Mouse (Mus musculus): Measurements from ENCODE around the gene Psme2. TPM values are rescaled to one million over a fixed set of nuclear protein-coding genes. Genes with fewer than 3 reads are reported as not detected.

The Psme2 gene
- polyA plus RNA-seq, 1 experiment from 2014 or later = 200 TPM

DNA sequence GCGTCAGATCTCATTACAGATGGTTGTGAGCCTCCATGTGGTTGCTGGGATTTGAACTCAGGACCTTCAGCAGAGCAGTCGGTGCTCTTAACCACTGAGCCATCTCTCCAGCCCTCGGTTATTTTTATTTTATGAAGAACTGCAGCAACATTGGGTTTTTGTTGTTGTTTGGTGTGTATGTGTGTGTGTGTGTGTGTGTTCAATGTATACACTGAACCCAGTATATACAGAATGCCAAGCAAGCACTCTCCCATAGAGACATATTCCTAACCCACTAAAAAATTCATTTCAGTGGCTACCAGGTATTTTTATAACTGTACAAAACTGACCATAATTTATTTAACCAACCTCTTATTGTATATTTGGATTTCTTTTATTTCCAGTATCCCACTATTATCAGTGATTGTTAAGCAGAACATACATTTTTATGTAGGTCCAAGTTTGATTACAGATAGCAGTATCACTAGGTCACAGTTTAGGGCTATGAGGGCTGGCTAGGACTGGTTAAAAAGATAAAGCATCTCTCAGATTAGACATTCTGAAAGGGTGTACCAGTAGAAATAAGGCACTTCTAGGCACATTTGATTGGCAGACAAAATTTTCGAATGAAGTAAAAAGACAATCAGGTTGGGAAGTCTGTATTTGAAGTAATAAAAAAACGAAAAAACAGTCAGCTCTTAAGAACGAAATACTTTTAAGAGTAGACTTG is 32.0 kb downstream of the Psme2 start:
- H3K4me1 ChIP-seq = peaks cover 21% of the 10 kb centered on the region
- peaks cover 9% of the 10 kb centered on the region for H3K36me3 ChIP-seq (ENCODE audit: poor library complexity, severe bottlenecking)
- peak overlapping the region; percentile 66 for H3K4me3 ChIP-seq
- WGBS = 58% methylated on average over 6 of the region's 6 CpGs
- H3K9ac ChIP-seq = peak overlapping the region; percentile 87
- no peak overlapping the region for H3K27ac ChIP-seq
- no peak for ATAC-seq
- no peaks in the 10 kb centered on the region for H3K9me3 ChIP-seq (replicated peaks)
- no peaks in the 10 kb centered on the region for H3K27me3 ChIP-seq
- H3K4me2 ChIP-seq = peak overlapping the region; percentile 77

DNA sequence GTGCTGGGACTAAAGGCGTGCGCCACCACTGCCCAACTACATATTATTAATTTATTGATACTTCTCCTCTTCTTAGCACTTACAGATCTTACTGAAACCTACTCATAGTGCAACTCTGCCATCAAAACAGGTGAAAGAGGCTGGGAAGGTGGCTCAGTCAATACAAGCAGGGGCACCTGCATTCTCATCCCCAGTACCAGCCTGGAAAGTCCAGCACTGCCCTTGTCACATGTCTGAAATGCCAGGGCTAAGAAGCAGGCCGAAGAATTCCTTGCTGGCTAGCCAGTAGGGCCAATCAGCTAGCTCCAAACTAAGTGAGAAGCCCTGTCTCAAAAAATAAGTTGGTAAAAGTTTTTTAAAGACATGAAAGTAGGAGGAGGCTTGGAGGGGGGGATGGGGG is 33.3 kb downstream of the Psme2 start:
- H3K9ac ChIP-seq = no peak overlapping the region
- H3K4me3 ChIP-seq = no peak overlapping the region
- H3K4me1 ChIP-seq = peaks cover 21% of the 10 kb centered on the region
- WGBS = 91% methylated on average over 3 of the region's 3 CpGs
- H3K36me3 ChIP-seq (ENCODE audit: poor library complexity, severe bottlenecking) = no peaks in the 10 kb centered on the region
- H3K27ac ChIP-seq = no peak overlapping the region
- no peaks in the 10 kb centered on the region for H3K27me3 ChIP-seq
- H3K9me3 ChIP-seq (replicated peaks) = no peaks in the 10 kb centered on the region
- H3K4me2 ChIP-seq = no peak overlapping the region
- ATAC-seq = no peak

DNA sequence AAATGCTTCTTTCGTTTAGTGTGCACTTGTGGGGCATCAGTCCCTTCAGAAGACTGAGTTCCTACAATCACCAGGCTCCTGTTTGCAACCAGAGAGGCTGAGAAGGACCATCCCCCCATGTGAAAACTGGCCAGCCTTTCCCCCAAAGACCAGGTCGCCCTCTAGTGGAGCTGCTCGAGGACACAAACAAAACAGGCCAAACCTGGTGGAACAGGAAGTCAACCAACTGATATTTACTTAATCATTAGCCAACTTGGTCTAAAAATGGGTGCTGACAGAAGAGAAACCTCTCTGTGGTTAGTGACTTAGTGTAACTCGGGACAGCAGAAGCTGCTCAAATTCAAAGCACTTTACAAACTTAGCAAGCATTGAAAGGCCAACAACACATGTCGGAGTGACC is 33.9 kb downstream of the Psme2 start:
- Histone ChIP-seq H3K4me3 (no peak overlapping the region), H3K9me3 (replicated peaks) (no peaks in the 10 kb centered on the region), H3K27me3 (no peaks in the 10 kb centered on the region), H3K4me2 (no peak overlapping the region), H3K36me3 (ENCODE audit: poor library complexity, severe bottlenecking) (no peaks in the 10 kb centered on the region), H3K4me1 (peaks cover 19% of the 10 kb centered on the region), H3K9ac (no peak overlapping the region), H3K27ac (no peak overlapping the region)
- no peak for ATAC-seq
- 26% methylated on average over 5 of the region's 5 CpGs for WGBS

DNA sequence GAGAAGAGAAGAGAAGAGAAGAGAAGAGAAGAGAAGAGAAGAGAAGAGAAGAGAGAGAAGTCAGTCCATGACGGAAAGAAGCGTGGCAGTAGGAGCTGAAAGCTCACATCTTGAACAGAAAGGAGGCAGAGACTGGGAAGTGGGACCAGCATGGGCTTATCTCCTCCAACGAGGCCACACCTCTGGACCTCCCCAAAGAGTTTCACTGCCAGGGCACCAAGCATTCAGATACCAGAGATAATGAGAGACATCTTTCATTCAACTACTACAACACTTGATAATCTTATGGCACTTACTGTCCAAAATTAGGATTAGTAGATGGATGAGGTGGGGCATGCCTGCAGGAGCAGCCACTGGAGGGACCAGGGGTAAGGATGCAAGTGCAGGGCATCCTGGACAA is 35.1 kb downstream of the Psme2 start:
- Histone ChIP-seq H3K4me3 (no peak overlapping the region), H3K27ac (no peak overlapping the region), H3K27me3 (no peaks in the 10 kb centered on the region), H3K4me1 (peaks cover 7% of the 10 kb centered on the region), H3K36me3 (ENCODE audit: poor library complexity, severe bottlenecking) (no peaks in the 10 kb centered on the region), H3K9ac (no peak overlapping the region), H3K9me3 (replicated peaks) (no peaks in the 10 kb centered on the region), H3K4me2 (no peak overlapping the region)
- ATAC-seq = no peak
- 85% methylated on average over 3 of the region's 3 CpGs for WGBS

DNA sequence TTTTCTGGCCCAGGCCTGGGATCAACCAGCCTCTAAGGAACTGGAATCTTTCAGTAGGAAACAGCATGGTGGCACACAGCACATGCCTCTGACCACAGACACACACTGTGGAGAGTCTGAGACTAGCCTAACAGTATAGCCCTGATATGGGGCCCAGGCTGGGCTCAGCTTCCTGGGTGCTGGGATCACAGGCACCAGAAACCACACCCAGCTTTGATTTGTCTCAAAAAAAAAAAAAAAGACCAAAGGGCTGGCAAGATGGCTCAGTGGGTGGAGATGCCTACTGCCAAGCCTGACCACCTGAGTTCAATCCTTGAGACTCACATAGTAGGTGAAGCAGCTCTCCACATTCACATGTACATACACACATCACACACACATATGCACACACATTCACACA is 36.3 kb downstream of the Psme2 start:
- H3K27ac ChIP-seq = no peak overlapping the region
- peaks cover 7% of the 10 kb centered on the region for H3K4me1 ChIP-seq
- ATAC-seq = no peak
- no peak overlapping the region for H3K4me2 ChIP-seq
- no peak overlapping the region for H3K4me3 ChIP-seq
- H3K36me3 ChIP-seq (ENCODE audit: poor library complexity, severe bottlenecking) = no peaks in the 10 kb centered on the region
- H3K9ac ChIP-seq = no peak overlapping the region
- no peaks in the 10 kb centered on the region for H3K27me3 ChIP-seq
- H3K9me3 ChIP-seq (replicated peaks) = no peaks in the 10 kb centered on the region

DNA sequence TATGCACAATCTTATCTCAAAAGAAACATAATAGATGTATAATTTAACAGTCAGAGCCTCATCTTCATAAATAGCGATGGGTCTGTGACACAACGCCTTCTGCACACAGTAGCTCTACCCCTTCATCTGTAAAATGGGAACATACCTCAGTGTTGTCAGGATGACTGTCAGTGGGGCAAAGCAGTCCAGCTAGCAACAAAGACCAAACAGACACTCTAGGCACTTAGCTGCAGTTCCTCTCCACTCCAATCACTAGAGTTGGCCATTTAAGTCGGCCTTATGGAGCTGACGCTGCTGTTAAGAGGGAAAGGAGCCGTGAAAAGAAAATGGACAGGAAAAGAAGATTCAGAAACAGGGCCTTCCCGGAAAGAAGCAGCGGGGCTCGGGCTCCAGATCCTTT is 39.1 kb downstream of the Psme2 start:
- H3K4me3 ChIP-seq = no peak overlapping the region
- H3K9me3 ChIP-seq (replicated peaks) = no peaks in the 10 kb centered on the region
- WGBS = 94% methylated on average over 8 of the region's 8 CpGs
- no peak for ATAC-seq
- no peaks in the 10 kb centered on the region for H3K27me3 ChIP-seq
- H3K27ac ChIP-seq = no peak overlapping the region
- H3K9ac ChIP-seq = no peak overlapping the region
- H3K4me1 ChIP-seq = no peaks in the 10 kb centered on the region
- no peak overlapping the region for H3K4me2 ChIP-seq
- peaks cover 20% of the 10 kb centered on the region for H3K36me3 ChIP-seq (ENCODE audit: poor library complexity, severe bottlenecking)

DNA sequence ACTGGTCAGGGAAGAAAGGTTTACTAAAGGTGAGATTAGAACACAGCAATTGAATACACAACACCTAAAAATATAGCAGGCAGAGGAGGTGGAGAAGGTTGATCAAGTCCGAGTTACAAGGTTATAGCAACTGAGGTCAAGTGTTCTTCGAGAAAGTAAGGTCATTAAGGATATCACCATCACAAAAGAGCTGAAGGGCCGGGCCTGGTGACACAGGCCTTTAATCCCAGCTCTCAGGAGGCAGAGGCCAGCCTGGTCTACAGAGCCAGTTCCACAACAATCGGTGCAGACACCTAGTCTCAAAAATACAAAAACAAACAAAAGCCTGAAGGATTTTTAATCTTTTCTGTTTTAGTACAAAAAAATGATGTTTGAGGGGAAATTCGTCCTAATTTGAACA is 39.6 kb downstream of the Psme2 start:
- no peaks in the 10 kb centered on the region for H3K27me3 ChIP-seq
- no peak overlapping the region for H3K4me2 ChIP-seq
- H3K4me1 ChIP-seq = no peaks in the 10 kb centered on the region
- ATAC-seq = no peak
- no peak overlapping the region for H3K27ac ChIP-seq
- WGBS = 73% methylated on average over 5 of the region's 5 CpGs
- H3K9ac ChIP-seq = no peak overlapping the region
- no peaks in the 10 kb centered on the region for H3K9me3 ChIP-seq (replicated peaks)
- no peak overlapping the region for H3K4me3 ChIP-seq
- peaks cover 20% of the 10 kb centered on the region for H3K36me3 ChIP-seq (ENCODE audit: poor library complexity, severe bottlenecking)

DNA sequence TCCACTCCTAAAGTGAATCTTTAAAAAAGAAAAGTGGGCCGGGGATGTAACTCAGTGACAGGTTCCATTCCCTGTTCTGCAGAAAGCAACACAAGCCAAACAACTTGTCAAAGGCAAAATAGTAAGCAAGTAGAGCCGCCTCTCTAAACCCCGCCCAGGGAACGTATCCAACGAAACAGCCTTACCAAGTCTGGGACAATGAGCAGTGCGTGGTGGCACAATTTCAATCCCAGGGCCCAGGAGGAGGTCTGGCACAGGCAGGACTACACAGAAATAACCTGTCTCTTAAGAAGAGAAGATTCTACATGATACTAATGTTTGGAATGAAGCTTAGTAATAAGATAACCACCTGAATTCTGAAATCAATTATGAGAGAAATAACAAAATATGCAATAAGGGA is 40.7 kb downstream of the Psme2 start:
- Histone ChIP-seq H3K4me1 (no peaks in the 10 kb centered on the region), H3K9ac (no peak overlapping the region), H3K27ac (no peak overlapping the region), H3K4me2 (no peak overlapping the region), H3K9me3 (replicated peaks) (no peaks in the 10 kb centered on the region), H3K4me3 (no peak overlapping the region), H3K36me3 (ENCODE audit: poor library complexity, severe bottlenecking) (peaks cover 23% of the 10 kb centered on the region), H3K27me3 (no peaks in the 10 kb centered on the region)
- no peak for ATAC-seq
- WGBS = 80% methylated on average over 6 of the region's 6 CpGs

DNA sequence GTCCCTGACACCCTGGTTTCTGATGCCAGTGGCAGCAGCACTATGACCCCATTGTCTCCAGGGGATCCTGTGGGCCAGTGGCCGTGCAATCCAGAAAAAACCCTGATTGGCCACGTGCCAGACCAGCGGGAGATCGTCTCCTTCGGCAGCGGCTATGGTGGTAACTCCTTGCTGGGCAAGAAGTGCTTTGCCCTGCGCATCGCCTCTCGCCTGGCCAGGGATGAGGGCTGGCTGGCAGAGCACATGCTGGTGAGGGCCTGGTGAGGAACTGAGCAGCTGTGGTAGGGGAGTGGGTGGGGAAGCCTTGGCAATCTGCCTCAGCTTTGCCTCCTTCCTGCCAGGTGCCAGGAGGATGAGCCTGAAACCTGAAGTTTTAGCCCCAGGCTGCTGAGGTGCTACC is 46.6 kb downstream of the Psme2 start:
- no peaks in the 10 kb centered on the region for H3K9me3 ChIP-seq (replicated peaks)
- H3K27me3 ChIP-seq = no peaks in the 10 kb centered on the region
- 0 out of 2 replicates have a peak overlapping the region, but pooled peaks have one; percentile 4 for H3K9ac ChIP-seq
- H3K4me2 ChIP-seq = no peak overlapping the region; the same call in 1 of the 2 replicates
- 0 out of 2 replicates have a peak overlapping the region, but pooled peaks have one; percentile 27 for H3K27ac ChIP-seq
- 63% methylated on average over 9 of the region's 9 CpGs for WGBS
- H3K36me3 ChIP-seq (ENCODE audit: poor library complexity, severe bottlenecking) = peaks cover 35% of the 10 kb centered on the region
- no peak overlapping the region for H3K4me3 ChIP-seq
- H3K4me1 ChIP-seq = peaks cover 36% of the 10 kb centered on the region
- no peak for ATAC-seq

DNA sequence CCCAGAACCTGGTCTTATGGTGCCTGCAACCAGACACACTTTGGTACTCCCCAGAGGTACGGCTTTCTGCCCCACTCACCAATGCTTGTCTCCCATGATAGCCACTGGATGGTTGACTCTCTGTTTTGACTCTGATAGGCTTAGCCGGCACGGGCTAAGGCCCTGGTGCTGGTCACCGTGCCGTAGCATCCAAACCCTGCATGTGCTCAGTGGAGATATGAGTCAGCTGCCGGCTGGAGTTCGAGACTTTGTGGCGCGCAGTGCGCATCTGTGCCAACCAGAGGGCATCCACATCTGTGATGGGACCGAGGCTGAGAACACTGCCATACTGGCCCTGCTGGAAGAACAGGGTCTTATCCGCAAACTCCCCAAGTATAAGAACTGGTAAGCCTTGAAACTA is 48.6 kb downstream of the Psme2 start:
- Histone ChIP-seq H3K27me3 (no peaks in the 10 kb centered on the region), H3K36me3 (ENCODE audit: poor library complexity, severe bottlenecking) (peaks cover 15% of the 10 kb centered on the region), H3K9ac (no peak overlapping the region), H3K9me3 (replicated peaks) (no peaks in the 10 kb centered on the region), H3K4me1 (peaks cover 36% of the 10 kb centered on the region), H3K4me2 (no peak overlapping the region), H3K27ac (no peak overlapping the region), H3K4me3 (no peak overlapping the region)
- WGBS = 95% methylated on average over 12 of the region's 12 CpGs
- no peak for ATAC-seq

DNA sequence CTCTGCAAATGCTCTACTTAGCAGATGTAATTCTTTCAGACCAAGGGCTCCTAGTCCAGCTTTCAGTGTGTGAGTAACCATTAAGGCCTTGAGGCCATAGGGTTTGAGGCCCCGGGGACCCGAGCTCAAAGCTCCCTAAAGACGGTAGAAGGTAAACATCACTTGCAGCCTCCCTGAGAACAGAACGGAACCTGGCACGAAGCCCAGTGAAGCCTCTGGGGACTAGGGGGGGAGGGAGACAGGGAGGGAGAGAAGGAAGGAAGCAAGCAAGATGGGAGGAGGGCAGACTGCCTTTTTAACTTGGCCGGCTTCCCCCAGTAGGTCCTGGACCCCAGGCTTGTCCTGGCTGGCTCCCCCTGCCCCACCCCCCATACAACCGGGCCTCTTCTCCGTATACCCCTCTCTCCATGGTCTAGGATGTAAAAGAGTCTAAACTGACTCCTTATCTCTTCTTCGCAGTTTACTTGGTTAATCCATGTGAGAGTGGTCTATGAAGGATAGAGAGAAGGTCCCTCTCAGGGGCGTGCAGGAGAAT is 50.1 kb downstream of the Psme2 start:
- H3K4me3 ChIP-seq = peak overlapping the region; percentile 54
- peak; percentile 61 for ATAC-seq
- peaks cover 36% of the 10 kb centered on the region for H3K4me1 ChIP-seq
- H3K9ac ChIP-seq = peak overlapping the region; percentile 84
- WGBS = 5% methylated on average over 10 of the region's 10 CpGs
- H3K9me3 ChIP-seq (replicated peaks) = no peaks in the 10 kb centered on the region
- peak overlapping the region; percentile 92 for H3K27ac ChIP-seq
- peak overlapping the region; percentile 88 for H3K4me2 ChIP-seq
- peaks cover 15% of the 10 kb centered on the region for H3K36me3 ChIP-seq (ENCODE audit: poor library complexity, severe bottlenecking)
- no peaks in the 10 kb centered on the region for H3K27me3 ChIP-seq

DNA sequence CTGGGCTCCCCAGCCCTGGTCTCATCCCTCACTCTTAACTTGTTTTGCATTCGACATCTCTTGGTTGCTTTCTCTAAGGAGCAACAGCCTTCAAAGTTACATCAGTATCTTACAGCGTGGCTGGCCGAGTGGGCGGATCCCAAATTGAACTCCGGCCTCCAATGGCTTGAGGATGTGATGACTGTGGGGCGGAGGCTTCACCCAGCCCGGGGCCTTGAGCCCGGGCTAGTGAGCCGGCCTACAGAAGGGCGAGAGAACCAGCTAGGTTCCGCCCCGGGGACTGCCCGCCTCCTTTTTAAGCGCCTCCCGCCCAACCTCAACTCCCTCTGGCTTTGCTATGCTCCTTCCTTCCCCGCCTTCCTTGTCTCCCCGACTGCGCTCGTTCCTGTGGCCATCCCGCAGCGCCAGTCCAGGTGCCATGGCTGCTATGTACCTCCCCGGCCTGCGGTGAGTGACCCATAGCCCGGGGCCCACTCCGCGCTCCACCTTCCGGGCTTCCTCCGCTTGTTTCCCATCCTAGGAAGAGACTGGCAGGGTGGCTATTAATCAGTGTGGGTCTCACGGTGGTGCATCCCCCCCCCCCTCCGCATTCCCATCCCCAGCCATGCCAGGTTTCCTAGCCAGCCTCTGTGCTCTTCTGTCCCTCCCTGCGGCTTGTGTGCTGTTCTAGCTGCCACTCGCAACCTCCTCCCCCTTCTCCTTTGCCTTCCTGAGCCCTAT is 50.7 kb downstream of the Psme2 start, which contains the start of gene Pck2:
Gene Pck2, plus strand, starts transcription at position 200 of the 720 bp plus-strand sequence.
- H3K27me3 ChIP-seq = no peaks in the 10 kb centered on the region
- ATAC-seq = peak; percentile 81
- H3K9me3 ChIP-seq (replicated peaks) = no peaks in the 10 kb centered on the region
- peak within 1 kb of the TSS; percentile 84 for H3K9ac ChIP-seq
- peaks cover 36% of the 10 kb centered on the region for H3K4me1 ChIP-seq
- under 1% methylated on average over 32 of the region's 32 CpGs for WGBS
- peak within 1 kb of the TSS; percentile 54 for H3K4me3 ChIP-seq
- peaks cover 13% of the 10 kb centered on the region for H3K36me3 ChIP-seq (ENCODE audit: poor library complexity, severe bottlenecking)
- peak within 1 kb of the TSS; percentile 88 for H3K4me2 ChIP-seq
- peak within 1 kb of the TSS; percentile 92 for H3K27ac ChIP-seq

Data from forebrain, embryonic 13.5 days (tissue).